Mouse (Mus musculus) olfactory bulb, adult 2 months (tissue): ENCODE data around the gene Pdlim7.

Experiments used
- CTCF ChIP-seq: fragments of 200-500 bp; IDR thresholded peaks from 2 replicates; pipeline ENCODE4 v1.5.1; 2012; ENCODE audit warnings: low read depth, mild to moderate bottlenecking, low read length, moderate library complexity; ENCODE audit not compliant: insufficient read depth
- POLR2A ChIP-seq: fragments of 200-500 bp; IDR thresholded peaks from 2 replicates; pipeline ENCODE4 v1.6.1; 2012; ENCODE audit warnings: mild to moderate bottlenecking, low read depth, low read length, moderate library complexity; ENCODE audit not compliant: insufficient read depth

GRCm38 (mm10) chr13:55548426-55548825, 35.0 kb upstream of the Pdlim7 start:
- no peak for TF ChIP-seq CTCF
- TF ChIP-seq POLR2A: no peak
